Mouse (Mus musculus): ENCODE results near the gene Mrpl24.
"Not testable (repeated sequence)": the region's sequence is repeated elsewhere in the genome, so short reads cannot be mapped to it uniquely, and the experiment has no call there.

Mrpl24 gene

GRCm38 (mm10) chr3:87919336-87920108, at the start of gene Mrpl24:
Gene Mrpl24 (plus strand): TSS chr3:87919506.
- peak; percentile 86 to 95 for DNase-seq (ENCODE audit: inconsistent age in 2 of 2, low spot score in 1 of 2)

DNA sequence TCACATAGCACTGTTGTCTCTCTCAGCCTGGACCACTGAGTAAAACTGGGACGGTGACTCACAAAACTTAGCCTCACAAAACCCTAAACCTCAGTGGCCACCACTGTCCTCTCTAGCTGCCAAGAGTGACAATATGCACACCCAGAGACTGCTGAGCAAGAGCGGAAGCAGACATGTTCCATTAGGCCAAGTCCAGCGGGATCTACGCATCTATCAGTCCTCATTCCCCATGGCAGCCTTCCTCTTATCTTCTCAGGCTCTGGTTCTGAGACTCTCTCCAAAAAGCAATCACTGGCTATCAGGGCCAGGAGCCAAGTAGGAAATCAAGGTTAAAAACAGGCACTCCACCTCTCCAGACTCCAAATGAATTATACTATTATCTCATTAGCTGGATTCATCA, 41.6 kb upstream of the Mrpl24 start:
- peak; percentile 32 to 81 for DNase-seq (ENCODE audit: inconsistent age in 2 of 2, low spot score in 1 of 2)

DNA sequence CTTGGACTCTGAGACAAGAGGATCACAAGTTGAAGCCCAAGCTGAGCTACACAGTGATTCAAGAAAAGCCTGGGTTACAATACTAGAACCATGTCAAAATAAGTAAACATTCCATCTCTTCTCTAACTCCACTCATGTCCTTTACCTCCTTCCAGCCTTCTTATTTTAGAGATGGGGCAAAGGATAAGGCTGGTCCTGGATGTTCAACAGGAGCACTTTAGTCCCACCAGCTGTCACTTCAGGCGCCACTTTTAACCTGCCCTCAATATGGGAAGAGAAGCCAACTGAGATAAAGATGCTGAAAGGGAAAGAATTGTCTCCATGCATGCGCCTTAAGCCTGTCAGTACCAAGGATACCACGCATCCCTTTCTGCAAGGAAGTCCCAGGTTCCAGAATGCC, 35.0 kb upstream of the Mrpl24 start:
- peak in 1 of 2 experiments; percentile 46 for DNase-seq (ENCODE audit: inconsistent age in 2 of 2, low spot score in 1 of 2)

DNA sequence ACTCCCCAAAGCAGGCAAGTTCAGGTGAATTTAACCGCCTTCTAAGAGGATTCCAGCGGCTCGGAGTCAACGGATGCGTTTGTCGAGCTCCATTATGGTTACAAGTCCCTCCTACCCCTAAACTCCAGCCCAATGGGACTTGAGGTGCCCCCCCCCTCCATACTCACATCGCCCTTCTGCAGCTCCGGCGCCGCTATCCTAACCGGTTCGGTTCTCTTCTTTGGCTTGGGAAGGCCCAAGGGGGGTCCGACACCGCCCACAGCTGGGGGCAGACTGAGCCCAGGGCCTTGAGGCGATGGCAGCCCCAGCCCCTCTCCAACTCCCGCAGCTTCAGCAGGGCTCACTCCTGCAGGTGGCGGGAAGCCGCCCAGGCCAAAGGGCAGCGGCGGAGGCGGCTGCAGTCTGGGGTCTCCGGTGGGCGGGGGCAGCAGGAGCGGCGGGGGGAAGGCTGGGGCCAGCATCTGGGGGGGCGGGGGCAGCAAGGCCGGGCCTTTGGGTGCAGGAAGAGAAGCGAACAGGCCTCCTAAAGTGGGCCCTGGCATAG, 34.5 kb upstream of the Mrpl24 start:
- peak; percentile 71 to 79 for DNase-seq (ENCODE audit: inconsistent age in 2 of 2, low spot score in 1 of 2)

DNA sequence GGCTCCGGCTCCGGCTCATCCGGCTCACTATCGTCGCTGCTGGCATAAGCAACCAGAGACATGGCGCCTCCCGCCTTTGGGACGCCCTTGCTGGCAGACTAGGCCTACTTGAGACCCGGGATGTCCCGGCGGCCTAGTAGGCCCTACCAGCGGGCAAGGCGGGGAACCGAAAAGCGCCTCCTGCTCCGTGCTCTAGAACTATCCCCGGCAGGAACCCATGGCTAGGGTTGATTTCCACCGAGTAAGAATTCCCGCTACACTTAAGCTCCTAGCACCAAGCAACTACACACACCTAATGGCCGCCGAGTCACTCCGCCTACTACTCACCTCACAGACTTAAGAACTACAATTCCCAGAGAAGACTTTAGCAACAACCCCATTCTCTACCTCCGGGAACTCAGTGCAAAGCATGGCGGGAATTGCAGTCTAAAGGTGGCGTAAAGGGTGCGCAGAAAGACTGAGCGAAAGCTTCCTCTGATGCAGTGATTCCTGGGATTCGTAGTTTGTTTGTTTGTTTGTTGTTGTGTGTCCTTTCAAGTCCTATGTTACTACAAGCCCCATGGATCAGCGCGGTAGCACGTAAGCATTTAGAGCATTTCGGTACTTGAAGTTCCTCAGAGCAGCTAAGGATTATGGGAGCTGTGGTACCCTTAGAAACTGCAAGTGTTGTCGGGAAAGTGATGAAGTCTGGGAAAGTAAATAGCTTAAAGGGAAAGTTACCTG, 33.9 kb upstream of the Mrpl24 start, which contains the start of gene Prcc:
Gene Prcc, minus strand, starts transcription at position 328 of the 723 bp plus-strand sequence.
- DNase-seq (ENCODE audit: inconsistent age in 2 of 2, low spot score in 1 of 2): peak; percentile 95 to 97

GRCm38 (mm10) chr3:87886004-87886365, 33.3 kb upstream of the Mrpl24 start:
- DNase-seq (ENCODE audit: inconsistent age in 2 of 2, low spot score in 1 of 2): peak in 1 of 2 experiments; percentile 72

DNA sequence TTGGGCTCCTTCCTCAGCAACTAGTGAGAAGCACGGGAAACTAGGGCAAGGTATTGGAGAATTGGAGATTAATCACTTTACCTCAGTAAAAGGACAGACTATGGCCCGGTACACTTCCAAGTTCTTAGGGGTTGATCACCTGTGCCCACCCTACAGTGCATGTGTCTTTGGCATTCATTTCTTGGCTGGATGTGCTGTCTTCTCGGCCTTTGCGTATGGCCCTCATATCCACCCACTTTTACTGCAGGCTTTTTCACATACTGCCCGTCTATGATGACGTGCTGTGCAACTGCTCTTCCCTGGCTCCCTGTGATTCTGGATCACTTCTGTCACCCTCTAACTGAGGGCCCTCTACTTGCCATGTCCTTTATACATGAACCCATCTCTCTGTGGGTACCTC, 32.9 kb upstream of the Mrpl24 start:
- DNase-seq (ENCODE audit: inconsistent age in 2 of 2, low spot score in 1 of 2): peak; percentile 32 to 67

DNA sequence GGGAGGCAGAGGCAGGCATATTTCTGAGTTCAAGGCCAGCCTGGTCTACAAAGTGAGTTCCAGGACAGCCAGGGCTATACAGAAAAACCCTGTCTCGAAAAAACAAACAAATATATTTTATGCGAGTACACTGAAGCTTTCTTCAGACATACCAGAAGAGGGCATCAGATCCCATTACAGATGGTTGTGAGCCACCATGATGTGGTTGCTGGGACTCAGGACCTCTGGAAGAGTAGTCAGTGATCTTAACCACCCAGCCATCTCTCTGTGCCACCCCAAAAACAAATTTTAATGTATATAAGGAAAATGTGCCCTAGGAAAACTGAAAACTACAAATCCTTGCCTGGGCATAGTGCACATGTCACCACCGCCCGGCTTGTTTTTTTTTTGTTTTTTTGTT, 31.9 kb upstream of the Mrpl24 start:
- not testable (repeated sequence) for DNase-seq (ENCODE audit: inconsistent age in 2 of 2, low spot score in 1 of 2)

DNA sequence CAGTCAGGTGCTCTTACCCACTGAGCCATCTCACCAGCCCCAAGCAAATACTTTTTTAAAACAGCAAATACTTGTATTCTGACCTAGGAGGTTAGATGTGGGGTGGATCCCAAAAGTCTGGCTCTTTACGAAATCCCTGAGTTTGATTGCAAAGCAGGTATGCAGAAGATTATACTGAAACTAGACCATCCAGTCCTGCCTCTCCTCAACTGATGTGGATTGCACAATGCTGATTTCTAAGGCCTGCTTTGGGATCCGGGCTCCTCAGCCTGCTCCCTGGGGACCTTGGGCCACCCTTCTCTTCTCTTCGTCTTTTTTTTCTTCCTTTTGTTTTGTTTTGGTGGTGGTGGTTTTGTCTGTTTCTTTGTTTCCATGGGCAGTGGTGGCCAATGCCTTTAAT, 27.8 kb upstream of the Mrpl24 start:
- DNase-seq (ENCODE audit: inconsistent age in 2 of 2, low spot score in 1 of 2): no peak

GRCm38 (mm10) chr3:87893367-87893905, 25.9 kb upstream of the Mrpl24 start:
- no peak for DNase-seq (ENCODE audit: inconsistent age in 2 of 2, low spot score in 1 of 2)

- no peak for DNase-seq (ENCODE audit: inconsistent age in 2 of 2, low spot score in 1 of 2)
These were observed 20.0 kb upstream of the Mrpl24 start for GRCm38 (mm10) chr3:87899266-87899665.

DNA sequence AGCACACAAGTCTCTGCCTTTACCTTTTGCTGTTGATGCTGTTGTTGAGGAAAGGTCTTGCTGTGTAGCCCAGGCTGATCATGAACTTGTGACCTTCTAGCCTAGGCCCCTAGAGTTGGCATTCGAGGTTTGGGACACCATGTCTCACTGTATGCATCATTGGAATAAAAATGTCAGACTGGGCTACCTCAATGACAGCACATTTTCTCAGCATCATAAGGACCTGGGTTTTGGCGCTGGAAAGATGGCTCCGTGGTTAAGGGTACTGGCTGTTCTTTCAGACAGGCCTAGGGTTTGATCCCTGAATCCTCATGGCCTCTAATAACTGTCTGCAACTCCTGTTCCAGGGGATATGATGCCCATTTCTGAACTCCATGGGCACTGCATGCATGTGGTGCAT, 19.5 kb upstream of the Mrpl24 start:
- DNase-seq (ENCODE audit: inconsistent age in 2 of 2, low spot score in 1 of 2): no peak

DNA sequence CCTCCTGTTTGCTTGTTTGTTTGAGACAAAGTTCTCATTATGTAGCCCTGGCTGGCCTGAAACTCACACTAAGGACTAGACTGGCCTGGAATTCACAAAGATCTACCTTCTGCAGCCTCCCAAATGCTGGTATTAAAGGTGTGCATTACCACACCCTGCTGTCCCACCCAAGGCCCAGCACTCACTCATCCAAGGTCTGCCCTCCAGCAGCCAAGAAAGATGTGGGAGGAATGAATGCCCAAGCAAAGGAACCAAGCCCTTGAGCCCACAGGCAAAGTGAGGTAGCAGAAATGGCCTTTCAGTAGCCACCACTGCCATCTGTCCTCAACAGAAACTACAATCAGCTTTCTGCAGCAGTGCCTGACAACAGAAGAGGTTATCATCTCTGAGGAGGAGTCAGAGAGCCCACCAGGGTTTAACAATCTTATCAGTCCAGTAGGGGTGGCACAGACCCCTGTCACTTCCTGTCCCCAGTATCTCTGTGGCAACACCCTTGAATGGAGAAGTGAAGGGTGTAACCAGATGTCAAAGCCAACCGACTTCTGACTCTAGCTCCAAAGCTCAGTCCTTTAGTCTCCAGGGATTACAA, 18.2 kb upstream of the Mrpl24 start:
- DNase-seq (ENCODE audit: inconsistent age in 2 of 2, low spot score in 1 of 2): no peak

GRCm38 (mm10) chr3:87901959-87902358, 17.3 kb upstream of the Mrpl24 start:
- not testable (repeated sequence) for DNase-seq (ENCODE audit: inconsistent age in 2 of 2, low spot score in 1 of 2)

- no peak for DNase-seq (ENCODE audit: inconsistent age in 2 of 2, low spot score in 1 of 2)
These were observed 15.5 kb upstream of the Mrpl24 start for GRCm38 (mm10) chr3:87903821-87904220.

GRCm38 (mm10) chr3:87905880-87906485, 13.3 kb upstream of the Mrpl24 start, which contains the start of gene Hdgf:
Gene Hdgf (plus strand): TSS chr3:87906321.
- peak; percentile 98 for DNase-seq (ENCODE audit: inconsistent age in 2 of 2, low spot score in 1 of 2)

DNA sequence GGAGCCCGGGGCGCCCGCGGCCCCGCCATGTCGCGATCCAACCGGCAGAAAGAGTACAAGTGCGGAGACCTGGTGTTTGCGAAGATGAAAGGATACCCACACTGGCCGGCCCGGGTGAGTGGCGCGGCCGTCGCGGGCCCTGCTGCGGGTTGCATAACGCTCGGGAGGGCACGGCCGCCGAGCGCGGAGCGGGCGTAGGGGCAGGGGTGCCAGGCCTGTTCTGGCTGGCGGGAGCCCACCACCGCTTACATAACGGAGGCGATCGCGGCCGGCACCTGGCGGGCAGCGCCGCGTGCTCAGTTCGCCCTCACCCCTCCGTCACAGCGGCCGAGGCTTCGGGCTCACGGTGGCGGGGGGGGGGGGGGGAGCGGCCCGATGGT, 12.7 kb upstream of the Mrpl24 start:
- DNase-seq (ENCODE audit: inconsistent age in 2 of 2, low spot score in 1 of 2): peak; percentile 80 to 91

GRCm38 (mm10) chr3:87906981-87907857, 12.1 kb upstream of the Mrpl24 start:
- DNase-seq (ENCODE audit: inconsistent age in 2 of 2, low spot score in 1 of 2): peak; percentile 56 to 82

- DNase-seq (ENCODE audit: inconsistent age in 2 of 2, low spot score in 1 of 2): no peak
These were observed 11.4 kb upstream of the Mrpl24 start for GRCm38 (mm10) chr3:87907906-87908305.

DNA sequence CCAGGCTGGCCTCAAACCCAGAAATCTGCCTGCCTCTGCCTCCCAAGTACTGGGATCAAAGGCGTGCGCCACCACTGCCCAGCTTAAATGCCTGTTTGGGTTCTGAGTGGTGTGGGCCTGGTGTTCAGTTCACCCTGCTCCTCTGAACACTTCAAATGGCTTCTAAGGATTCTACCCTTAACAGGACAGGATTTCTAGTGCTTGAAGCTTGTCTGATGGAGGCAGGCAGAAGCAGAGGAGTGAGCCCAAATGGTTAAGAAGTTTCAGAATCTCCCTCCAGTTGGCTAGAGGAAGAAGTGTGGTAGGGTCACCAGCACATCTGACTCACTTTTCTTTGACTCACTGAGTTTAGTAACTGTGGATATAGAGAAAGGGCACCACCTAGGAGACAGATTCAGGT, 9.9 kb upstream of the Mrpl24 start:
- peak in 1 of 2 experiments; percentile 68 for DNase-seq (ENCODE audit: inconsistent age in 2 of 2, low spot score in 1 of 2)
